Mouse (Mus musculus) CH12.LX (cell line): ENCODE data around the gene Ppp1r13l. TPM values are rescaled to one million over a fixed set of nuclear protein-coding genes. Genes with fewer than 3 reads are reported as not detected.

Experiments
- DNase-seq: peaks from one replicate; pipeline ENCODE4 v3.0.0-alpha.2; 2013; ENCODE audit errors: extremely low read depth
- H3K27ac ChIP-seq: 2 replicates; pipeline ENCODE4 v1.5.1; 2012; ENCODE audit warnings: low read depth, mild to moderate bottlenecking, control low read depth, moderate library complexity; ENCODE audit not compliant: insufficient read depth
- H3K27me3 ChIP-seq: replicated peaks from 2 replicates; pipeline ENCODE3; 2012; ENCODE audit warnings: inconsistent platforms
- H3K36me3 ChIP-seq, 2 experiments: replicated peaks in 1 of 2; 2 replicates each; pipeline versions ENCODE3 to v1.6.1; 2012; ENCODE audit warnings: inconsistent platforms in 1 of 2, low read length in 1 of 2, mild to moderate bottlenecking in 1 of 2, mixed read lengths in 1 of 2, moderate library complexity in 1 of 2; ENCODE audit not compliant: control insufficient read depth in 1 of 2, insufficient read depth in 1 of 2
- H3K4me1 ChIP-seq, 2 experiments: 2 replicates each; pipeline ENCODE4 v1.6.1; 2012; ENCODE audit warnings: inconsistent platforms in 1 of 2, moderate library complexity in 1 of 2; ENCODE audit not compliant: insufficient read depth in 2 of 2, control insufficient read depth in 1 of 2
- H3K4me2 ChIP-seq: 2 replicates; pipeline ENCODE4 v1.6.1; 2012; ENCODE audit warnings: low read depth, mild to moderate bottlenecking, control low read depth; ENCODE audit not compliant: poor library complexity, insufficient read depth, severe bottlenecking
- H3K4me3 ChIP-seq, 3 experiments: fragments of 150-350 bp in 1 of 3; sonication (generic) in 1 of 3; replicated peaks in 1 of 3; 2 replicates each; pipeline versions ENCODE3 to v1.5.1; 2011 to 2012; ENCODE audit warnings: low read depth in 2 of 3, low read length in 2 of 3, mild to moderate bottlenecking in 2 of 3, moderate library complexity in 2 of 3, control low read depth in 1 of 3, improper control_type of control experiment in 1 of 3, inconsistent platforms in 1 of 3, mixed read lengths in 1 of 3; ENCODE audit not compliant: poor library complexity in 1 of 3
- H3K79me2 ChIP-seq: replicated peaks from 2 replicates; pipeline ENCODE4 v1.6.1; 2012; ENCODE audit warnings: mild to moderate bottlenecking, moderate library complexity; ENCODE audit not compliant: control insufficient read depth, poor library complexity, insufficient read depth, severe bottlenecking; ENCODE audit errors: extremely low read depth
- H3K9ac ChIP-seq: 2 replicates; pipeline ENCODE4 v1.6.1; 2012; ENCODE audit warnings: low read depth, mild to moderate bottlenecking, control low read depth, moderate library complexity; ENCODE audit not compliant: insufficient read depth
- H3K9me3 ChIP-seq: replicated peaks from 2 replicates; pipeline ENCODE3; 2012; ENCODE audit warnings: low read length, inconsistent platforms, mixed read lengths
- BHLHE40 ChIP-seq: IDR thresholded peaks from 2 replicates; pipeline ENCODE4 v1.6.1; 2011; ENCODE audit warnings: mild to moderate bottlenecking, low read depth, low read length, improper control_type of control experiment
- CHD1 ChIP-seq: IDR thresholded peaks from 2 replicates; pipeline ENCODE4 v1.6.1; 2012; ENCODE audit warnings: low read depth, low read length, improper control_type of control experiment, inconsistent platforms
- CHD2 ChIP-seq: IDR thresholded peaks from 2 replicates; pipeline ENCODE4 v1.6.1; 2011; ENCODE audit warnings: low read length, improper control_type of control experiment
- EP300 ChIP-seq: IDR thresholded peaks from 2 replicates; pipeline ENCODE4 v1.6.1; 2011; ENCODE audit warnings: low read length, improper control_type of control experiment
- GABPA ChIP-seq: IDR thresholded peaks from 2 replicates; pipeline ENCODE4 v1.6.1; 2012; ENCODE audit warnings: low read depth, low read length, improper control_type of control experiment, inconsistent platforms; ENCODE audit not compliant: insufficient replicate concordance
- HCFC1 ChIP-seq: IDR thresholded peaks from 2 replicates; pipeline ENCODE4 v1.6.1; 2012; ENCODE audit warnings: low read depth, mild to moderate bottlenecking, inconsistent platforms, low read length, improper control_type of control experiment
- IRF4 ChIP-seq: IDR thresholded peaks from 2 replicates; pipeline ENCODE4 v1.6.1; 2014; ENCODE audit warnings: low read depth, mild to moderate bottlenecking, inconsistent platforms, low read length, improper control_type of control experiment
- JUN ChIP-seq: IDR thresholded peaks from 2 replicates; pipeline ENCODE4 v1.6.1; 2011; ENCODE audit warnings: low read depth, mild to moderate bottlenecking, low read length, improper control_type of control experiment, moderate library complexity; ENCODE audit not compliant: insufficient read depth
- JUND ChIP-seq: conservative IDR thresholded peaks from 2 replicates; pipeline ENCODE4 v1.6.1; 2011; ENCODE audit warnings: low read depth, low read length, improper control_type of control experiment
- KAT2A ChIP-seq: IDR thresholded peaks from 2 replicates; pipeline ENCODE4 v1.6.1; 2012; ENCODE audit warnings: low read length, improper control_type of control experiment, inconsistent platforms; ENCODE audit not compliant: insufficient replicate concordance
- MAZ ChIP-seq: IDR thresholded peaks from 2 replicates; pipeline ENCODE4 v1.6.1; 2012; ENCODE audit warnings: low read depth, mild to moderate bottlenecking, inconsistent platforms, low read length, improper control_type of control experiment, moderate library complexity
- MEF2A ChIP-seq: IDR thresholded peaks from 2 replicates; pipeline ENCODE4 v1.6.1; 2014; ENCODE audit warnings: low read depth, mild to moderate bottlenecking, inconsistent platforms, low read length, improper control_type of control experiment, borderline replicate concordance
- MXI1 ChIP-seq: IDR thresholded peaks from 2 replicates; pipeline ENCODE4 v1.6.1; 2011; ENCODE audit warnings: mild to moderate bottlenecking, low read depth, low read length, improper control_type of control experiment
- PAX5 ChIP-seq: IDR thresholded peaks from 2 replicates; pipeline ENCODE4 v1.6.1; 2012; ENCODE audit warnings: low read length, inconsistent platforms, mixed read lengths
- POLR2A ChIP-seq: IDR thresholded peaks from 2 replicates; pipeline ENCODE4 v1.6.1; 2011; ENCODE audit warnings: low read depth, mild to moderate bottlenecking, improper control_type of control experiment, low read length
- POLR2AphosphoS2 ChIP-seq: IDR thresholded peaks from 2 replicates; pipeline ENCODE4 v1.6.1; 2011; ENCODE audit warnings: low read depth, low read length, improper control_type of control experiment
- RAD21 ChIP-seq: IDR thresholded peaks from 2 replicates; pipeline ENCODE4 v1.6.1; 2011; ENCODE audit warnings: low read depth, mild to moderate bottlenecking, low read length, improper control_type of control experiment, moderate library complexity
- RCOR1 ChIP-seq: conservative IDR thresholded peaks from 2 replicates; pipeline ENCODE4 v1.6.1; 2012; ENCODE audit warnings: low read depth, mild to moderate bottlenecking, inconsistent platforms, low read length, improper control_type of control experiment
- SIN3A ChIP-seq: IDR thresholded peaks from 2 replicates; pipeline ENCODE4 v1.6.1; 2012; ENCODE audit warnings: low read length, improper control_type of control experiment, inconsistent platforms
- USF1 ChIP-seq: IDR thresholded peaks from 2 replicates; pipeline ENCODE4 v1.6.1; 2014; ENCODE audit warnings: low read depth, mild to moderate bottlenecking, inconsistent platforms, low read length, improper control_type of control experiment
- USF2 ChIP-seq: conservative IDR thresholded peaks from 2 replicates; pipeline ENCODE4 v1.6.1; 2011; ENCODE audit warnings: low read depth, low read length, improper control_type of control experiment
- dilution Hi-C: fragments of 300-500 bp; cut with MboI; formaldehyde crosslinking; loops from 2 replicates; pipeline ENCODE4 v1.14.3; 2020; ENCODE audit warnings: low sequenced_read_pairs; ENCODE audit not compliant: extremely low pct_unique_long_range_greater_than_20kb, extremely low pct_ligation_motif_present
- in situ Hi-C: fragments of 300-500 bp; cut with MboI; formaldehyde crosslinking; loops from 3 replicates; pipeline ENCODE4 v1.14.3; 2019; ENCODE audit warnings: low sequenced_read_pairs, low pct_ligation_motif_present, low pct_unique_long_range_greater_than_20kb, mixed read lengths
- polyA plus RNA-seq: library from polyadenylated mRNA; unstranded; fragments of >175 nt; gene quantifications from 2 replicates; pipeline ENCODE4 v1.2.1, GENCODE M21; 2012; ENCODE audit warnings: low read depth; ENCODE audit not compliant: insufficient read length
- total RNA-seq, 2 experiments: library from RNA; depleted of rRNA; stranded (reverse); fragments of 300-350 nt in 1 of 2; fragments of >200 nt in 1 of 2; gene quantifications; 2 replicates each; pipeline ENCODE4 v1.2.3; 2012 to 2014

Ppp1r13l gene
- total and polyA plus RNA-seq, 3 experiments = 0.11 to 1.3 (median 0.68) TPM

GRCm38 (mm10) chr7:19405417-19405816, 45.9 kb downstream of the Ppp1r13l start (continued):
- TF ChIP-seq MAZ = 0 out of 2 replicates have a peak, but pooled peaks have one; percentile 39
- peak; percentile 65; the same call in 1 of the 2 replicates for TF ChIP-seq MXI1
- 0 out of 2 replicates have a peak, but pooled peaks have one; percentile 43 for TF ChIP-seq RCOR1
- TF ChIP-seq IRF4 = peak; percentile 54
- no peak for TF ChIP-seq EP300
- no peak for TF ChIP-seq JUN
- TF ChIP-seq HCFC1 = peak; percentile 41; the same call in 1 of the 2 replicates
- 0 out of 2 replicates have a peak, but pooled peaks have one; percentile 20 for TF ChIP-seq JUND
- TF ChIP-seq SIN3A = no peak; the same call in 1 of the 2 replicates
- TF ChIP-seq GABPA = no peak
- TF ChIP-seq USF1 = no peak
- peak; percentile 42; the same call in 1 of the 2 replicates for TF ChIP-seq MEF2A
- TF ChIP-seq, all 38 proteins: peak for 21

- TF ChIP-seq PAX5 = no peak
- DNase-seq = no peak
- Histone ChIP-seq H3K36me3 (no peaks in the 10 kb centered on the region), H3K4me3 (no peak overlapping the region), H3K27ac (no peak overlapping the region), H3K9me3 (peaks cover 15% of the 10 kb centered on the region), H3K27me3 (peaks cover 47% of the 10 kb centered on the region), H3K9ac (no peak overlapping the region), H3K4me1 (peaks cover 5 to 32% of the 10 kb centered on the region in 2 experiments; a peak in 3 of 4 replicates), H3K79me2 (no peaks in the 10 kb centered on the region), H3K4me2 (no peak overlapping the region)
- dilution Hi-C loops (no loop called here), in situ Hi-C loops (loop anchor here (25.0 kb wide), 2 partner anchors 153 to 453 kb away; partner anchors contain the start of genes Ceacam16, Gm19345 and Ppp1r37)
Observed at GRCm38 (mm10) chr7:19409753-19410152, 50.2 kb downstream of the Ppp1r13l start.

GRCm38 (mm10) chr7:19410766-19411344, 51.3 kb downstream of the Ppp1r13l start:
- in situ Hi-C loops (loop anchor here (25.0 kb wide), 2 partner anchors 151 to 451 kb away; partner anchors contain the start of genes Ceacam16, Gm19345 and Ppp1r37), dilution Hi-C loops (no loop called here)
- Histone ChIP-seq H3K27me3 (peaks cover 51% of the 10 kb centered on the region), H3K36me3 (no peaks in the 10 kb centered on the region), H3K9ac (no peak overlapping the region), H3K79me2 (no peaks in the 10 kb centered on the region), H3K27ac (no peak overlapping the region), H3K9me3 (peaks cover 15% of the 10 kb centered on the region), H3K4me2 (no peak overlapping the region), H3K4me1 (peaks cover 5 to 25% of the 10 kb centered on the region in 2 experiments; a peak in 3 of 4 replicates), H3K4me3 (no peak overlapping the region)
- DNase-seq = no peak
- TF ChIP-seq KAT2A = no peak
- no peak for TF ChIP-seq POLR2A
- TF ChIP-seq USF2 = no peak
- TF ChIP-seq USF1 = no peak
- TF ChIP-seq BHLHE40 = no peak
- TF ChIP-seq MAZ = no peak
- TF ChIP-seq HCFC1 = no peak
- no peak for TF ChIP-seq CHD1
- no peak for TF ChIP-seq GABPA
- no peak for TF ChIP-seq RAD21
- no peak for TF ChIP-seq POLR2AphosphoS2
- TF ChIP-seq JUND = no peak
- TF ChIP-seq CHD2 = no peak
- TF ChIP-seq MEF2A = no peak
